Mouse (Mus musculus) thymus, adult 2 months (tissue): ENCODE measurements around the gene Chd9.

Experiments used
- CTCF ChIP-seq: fragments of 200-500 bp; IDR thresholded peaks from 2 replicates; pipeline ENCODE4 v1.5.1; 2012; ENCODE audit warnings: mild to moderate bottlenecking, control low read depth, low read length, moderate library complexity, borderline replicate concordance; ENCODE audit not compliant: control insufficient read depth, poor library complexity, insufficient read depth; ENCODE audit errors: extremely low read depth
- POLR2A ChIP-seq: fragments of 200-500 bp; IDR thresholded peaks from 2 replicates; pipeline ENCODE4 v1.6.1; 2012; ENCODE audit warnings: mild to moderate bottlenecking, low read length, control low read depth, moderate library complexity; ENCODE audit not compliant: control insufficient read depth, poor library complexity, insufficient read depth; ENCODE audit errors: extremely low read depth

DNA sequence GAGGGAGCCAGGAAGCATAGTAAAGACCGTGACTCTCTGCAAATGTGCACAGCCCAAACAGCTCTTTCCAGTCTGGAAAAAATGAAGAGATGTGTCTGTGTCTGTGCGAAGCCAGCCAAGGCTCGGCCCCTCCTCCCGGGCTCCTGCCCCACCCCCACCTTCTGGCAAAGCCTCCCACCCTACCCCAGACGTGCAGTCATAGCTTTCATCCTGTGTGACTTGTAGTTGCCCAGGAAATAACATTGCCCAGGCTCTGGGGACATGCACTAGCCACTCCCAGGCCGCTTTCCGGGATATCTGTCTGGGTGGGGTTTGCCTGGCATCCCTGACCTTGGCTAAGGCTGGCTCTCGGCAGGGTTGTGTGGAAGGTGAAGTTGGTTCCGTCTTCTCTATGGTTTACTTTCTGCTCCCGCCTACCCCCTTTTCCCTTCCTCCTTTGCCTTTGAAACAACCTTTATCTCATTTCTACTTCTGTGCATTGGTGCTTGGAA lies 26.6 kb downstream of the Chd9 start:
- no peak for TF ChIP-seq CTCF
- no peak for TF ChIP-seq POLR2A
